ENCODE assay signal across 8 mouse cellular contexts in genomic region chr5:143048232-143049012, GRCm38 (mm10).
DNase-seq lines count a peak whose midpoint lies in the region; ATAC-seq and TF ChIP-seq lines count a peak whose summit lies in the region.

No protein-coding gene starts in this region.

- H3K4me2 ChIP-seq in forebrain, embryonic 13.5 days, result no peak overlapping the region
- H3K4me2 ChIP-seq in limb, embryonic 14.5 days (replicated peaks; ENCODE audit: low read depth, low read length, severe bottlenecking), result no peak overlapping the region
- H3K4me2 ChIP-seq in stomach, embryonic 16.5 days (ENCODE audit: low read depth, low read length), result no peak overlapping the region

- peak overlapping the region; percentile 36 for H3K9ac ChIP-seq in forebrain, embryonic 13.5 days
- no peak overlapping the region for H3K9ac ChIP-seq in limb, embryonic 14.5 days (ENCODE audit: low read depth, low read length, severe bottlenecking)
- H3K9ac ChIP-seq in stomach, embryonic 16.5 days (ENCODE audit: low read length), result peak overlapping the region; percentile 4; the same call in 1 of the 2 replicates

- H3K27me3 ChIP-seq in forebrain, embryonic 13.5 days, result no peaks in the 10 kb centered on the region
- no peaks in the 10 kb centered on the region for H3K27me3 ChIP-seq in forebrain, embryonic 10.5 days (ENCODE audit: poor library complexity, severe bottlenecking)
- no peaks in the 10 kb centered on the region for H3K27me3 ChIP-seq in limb, embryonic 14.5 days (ENCODE audit: control insufficient read depth, insufficient read depth, low read length)
- H3K27me3 ChIP-seq in stomach, embryonic 16.5 days (ENCODE audit: control insufficient read depth, insufficient read depth, low read length), result no peaks in the 10 kb centered on the region

- DNase-seq in forebrain, embryonic 10.5 days (ENCODE audit: extremely low spot score, low spot score), result no peak
- peak; percentile 50 to 51 for DNase-seq in right cerebral cortex, postnatal 10 days (ENCODE audit: low spot score in 2 of 2)
- DNase-seq in right cerebral cortex, adult 2 months (ENCODE audit: low spot score in 2 of 2), result no peak
- no peak for DNase-seq in limb, embryonic 14.5 days (ENCODE audit: low spot score)
- DNase-seq in frontal cortex, postnatal 25 days (ENCODE audit: low spot score in 2 of 2), result no peak
- no peak for DNase-seq in adrenal gland, adult 8-10 months

- no peak overlapping the region for H3K4me3 ChIP-seq in forebrain, embryonic 13.5 days
- H3K4me3 ChIP-seq in forebrain, embryonic 10.5 days, result no peak overlapping the region
- H3K4me3 ChIP-seq in limb, embryonic 14.5 days (replicated peaks; ENCODE audit: low read length), result no peak overlapping the region
- H3K4me3 ChIP-seq in stomach, embryonic 16.5 days (replicated peaks; ENCODE audit: low read length), result no peak overlapping the region

- no peaks in the 10 kb centered on the region for H3K9me3 ChIP-seq in forebrain, embryonic 13.5 days (replicated peaks)
- no peaks in the 10 kb centered on the region for H3K9me3 ChIP-seq in forebrain, embryonic 10.5 days
- no peaks in the 10 kb centered on the region for H3K9me3 ChIP-seq in limb, embryonic 14.5 days (ENCODE audit: control insufficient read depth, low read length)
- no peaks in the 10 kb centered on the region for H3K9me3 ChIP-seq in stomach, embryonic 16.5 days (replicated peaks; ENCODE audit: control insufficient read depth, low read length)

- peak; percentile 83; the same call in 1 of the 2 replicates for ATAC-seq in forebrain, embryonic 13.5 days
- ATAC-seq in limb, embryonic 14.5 days (ENCODE audit: low FRiP score, low read depth), result no peak
- ATAC-seq in stomach, embryonic 16.5 days (ENCODE audit: insufficient read depth, low FRiP score), result peak; percentile 68; the same call in 1 of the 2 replicates

- H3K36me3 ChIP-seq in forebrain, embryonic 13.5 days (ENCODE audit: poor library complexity, severe bottlenecking), result peaks cover 29% of the 10 kb centered on the region
- peaks cover 71% of the 10 kb centered on the region for H3K36me3 ChIP-seq in forebrain, embryonic 10.5 days (replicated peaks)
- peaks cover 25% of the 10 kb centered on the region for H3K36me3 ChIP-seq in limb, embryonic 14.5 days (ENCODE audit: control insufficient read depth, insufficient read depth, low read length)
- no peaks in the 10 kb centered on the region for H3K36me3 ChIP-seq in stomach, embryonic 16.5 days (ENCODE audit: control insufficient read depth, insufficient read depth, low read length)

- no peak for TF ChIP-seq POLR2A in limb, embryonic 14.5 days (IDR thresholded peaks at IDR 0.05; ENCODE audit: borderline replicate concordance, extremely low read depth, insufficient read depth, insufficient read length)

- peak overlapping the region; percentile 84 for H3K27ac ChIP-seq in forebrain, embryonic 13.5 days
- H3K27ac ChIP-seq in forebrain, embryonic 10.5 days, result no peak overlapping the region; the same call in 1 of the 2 replicates
- peak overlapping the region; percentile 13; the same call in 1 of the 2 replicates for H3K27ac ChIP-seq in limb, embryonic 14.5 days (replicated peaks; ENCODE audit: low read depth, low read length)
- H3K27ac ChIP-seq in stomach, embryonic 16.5 days (ENCODE audit: low read length), result peak overlapping the region; percentile 91

- H3K4me1 ChIP-seq in forebrain, embryonic 13.5 days, result peaks cover 38% of the 10 kb centered on the region
- H3K4me1 ChIP-seq in forebrain, embryonic 10.5 days, result peaks cover 9% of the 10 kb centered on the region
- peaks cover 5% of the 10 kb centered on the region; the same call in 1 of the 2 replicates for H3K4me1 ChIP-seq in limb, embryonic 14.5 days (ENCODE audit: control insufficient read depth, insufficient read depth, low read length)
- peaks cover 46% of the 10 kb centered on the region for H3K4me1 ChIP-seq in stomach, embryonic 16.5 days (ENCODE audit: control insufficient read depth, insufficient read depth, low read length)

Comparison
In these comparisons a context has a peak if more than half of its experiments do, and no peak if none do; other contexts are left out.
1. DNase-seq: peak in right cerebral cortex, postnatal 10 days (2 of 2); none in forebrain, embryonic 10.5 days (single experiment), right cerebral cortex, adult 2 months (0 of 2), limb, embryonic 14.5 days (single experiment), frontal cortex, postnatal 25 days (0 of 2) and adrenal gland, adult 8-10 months (single experiment).